Mouse (Mus musculus): ENCODE measurements around the gene Lta. TPM values are rescaled to one million over a fixed set of nuclear protein-coding genes. Genes with fewer than 3 reads are reported as not detected.
A peak's percentile ranks its signal among the peaks of the same experiment; 100 is the strongest.

The Lta gene
- polyA plus RNA-seq, 1 experiment: 1.1 TPM

- TF ChIP-seq CTCF (IDR thresholded peaks at IDR 0.05; ENCODE audit: insufficient read depth, low read length) (no peak), POLR2A (IDR thresholded peaks at IDR 0.05; ENCODE audit: borderline replicate concordance, extremely low read depth, low read depth, low read length) (0 out of 2 replicates have a peak, but pooled peaks have one; percentile 8)
- WGBS: 80% methylated on average over 19 of the region's 19 CpGs
- DNase-seq: no peak
- Histone ChIP-seq H3K4me3 (replicated peaks; ENCODE audit: extremely low read depth, low read depth, low read length) (no peak overlapping the region), H3K4me1 (ENCODE audit: control insufficient read depth, insufficient read depth, low read length) (no peaks in the 10 kb centered on the region)
These were observed 44.5 kb upstream of the Lta start for GRCm38 (mm10) chr17:35249451-35250197.

- Histone ChIP-seq H3K4me3 (replicated peaks; ENCODE audit: extremely low read depth, low read depth, low read length) (no peak overlapping the region), H3K4me1 (ENCODE audit: control insufficient read depth, insufficient read depth, low read length) (peaks cover 4% of the 10 kb centered on the region; the same call in 1 of the 2 replicates)
- TF ChIP-seq POLR2A (IDR thresholded peaks at IDR 0.05; ENCODE audit: borderline replicate concordance, extremely low read depth, low read depth, low read length) (no peak), CTCF (IDR thresholded peaks at IDR 0.05; ENCODE audit: insufficient read depth, low read length) (no peak)
- DNase-seq: no peak
- WGBS: 78% methylated on average over 14 of the region's 14 CpGs
These were observed 43.8 kb upstream of the Lta start for GRCm38 (mm10) chr17:35248986-35249385.

GRCm38 (mm10) chr17:35247144-35247543 lies 42.0 kb upstream of the Lta start:
- no peak overlapping the region for H3K4me3 ChIP-seq (replicated peaks; ENCODE audit: extremely low read depth, low read depth, low read length)
- TF ChIP-seq POLR2A (IDR thresholded peaks at IDR 0.05; ENCODE audit: borderline replicate concordance, extremely low read depth, low read depth, low read length) (no peak), CTCF (IDR thresholded peaks at IDR 0.05; ENCODE audit: insufficient read depth, low read length) (no peak)
- DNase-seq: no peak
- H3K4me1 ChIP-seq (ENCODE audit: control insufficient read depth, insufficient read depth, low read length): peaks cover 13% of the 10 kb centered on the region
- 70% methylated on average over 7 of the region's 7 CpGs for WGBS

GRCm38 (mm10) chr17:35245731-35246623 lies 40.8 kb upstream of the Lta start:
- 69% methylated on average over 15 of the region's 15 CpGs for WGBS
- TF ChIP-seq POLR2A (IDR thresholded peaks at IDR 0.05; ENCODE audit: borderline replicate concordance, extremely low read depth, low read depth, low read length): no peak
- TF ChIP-seq CTCF (IDR thresholded peaks at IDR 0.05; ENCODE audit: insufficient read depth, low read length): peak; percentile 13; the same call in 1 of the 2 replicates
- Histone ChIP-seq H3K4me3 (replicated peaks; ENCODE audit: extremely low read depth, low read depth, low read length) (no peak overlapping the region), H3K4me1 (ENCODE audit: control insufficient read depth, insufficient read depth, low read length) (peaks cover 13% of the 10 kb centered on the region)
- no peak for DNase-seq

GRCm38 (mm10) chr17:35244999-35245398 lies 39.8 kb upstream of the Lta start:
- Histone ChIP-seq H3K4me1 (ENCODE audit: control insufficient read depth, insufficient read depth, low read length) (peaks cover 13% of the 10 kb centered on the region), H3K4me3 (replicated peaks; ENCODE audit: extremely low read depth, low read depth, low read length) (no peak overlapping the region)
- whole genome bisulfite sequencing: 56% methylated on average over 2 of the region's 2 CpGs
- no peak for TF ChIP-seq CTCF (IDR thresholded peaks at IDR 0.05; ENCODE audit: insufficient read depth, low read length)
- no peak for TF ChIP-seq POLR2A (IDR thresholded peaks at IDR 0.05; ENCODE audit: borderline replicate concordance, extremely low read depth, low read depth, low read length)
- no peak for DNase-seq

GRCm38 (mm10) chr17:35243086-35243485 lies 37.9 kb upstream of the Lta start:
- peaks cover 13% of the 10 kb centered on the region for H3K4me1 ChIP-seq (ENCODE audit: control insufficient read depth, insufficient read depth, low read length)
- DNase-seq: no peak
- no peak for TF ChIP-seq POLR2A (IDR thresholded peaks at IDR 0.05; ENCODE audit: borderline replicate concordance, extremely low read depth, low read depth, low read length)
- no peak for TF ChIP-seq CTCF (IDR thresholded peaks at IDR 0.05; ENCODE audit: insufficient read depth, low read length)
- WGBS: 2% methylated on average over 16 of the region's 16 CpGs
- peak overlapping the region; percentile 77 for H3K4me3 ChIP-seq (replicated peaks; ENCODE audit: extremely low read depth, low read depth, low read length)

- DNase-seq: no peak
- peak overlapping the region; percentile 77 for H3K4me3 ChIP-seq (replicated peaks; ENCODE audit: extremely low read depth, low read depth, low read length)
- WGBS: under 1% methylated on average over 55 of the region's 55 CpGs
- TF ChIP-seq CTCF (IDR thresholded peaks at IDR 0.05; ENCODE audit: insufficient read depth, low read length) (0 out of 2 replicates have a peak, but pooled peaks have one; percentile 14), POLR2A (IDR thresholded peaks at IDR 0.05; ENCODE audit: borderline replicate concordance, extremely low read depth, low read depth, low read length) (peak; percentile 46; the same call in 1 of the 2 replicates)
- peaks cover 13% of the 10 kb centered on the region for H3K4me1 ChIP-seq (ENCODE audit: control insufficient read depth, insufficient read depth, low read length)
These were observed 37.1 kb upstream of the Lta start for GRCm38 (mm10) chr17:35242015-35242941.

GRCm38 (mm10) chr17:35241305-35242014 lies 36.3 kb upstream of the Lta start, which contains the start of gene Ddx39b:
Gene Ddx39b, plus strand, starts transcription at chr17:35241746.
- Histone ChIP-seq H3K4me1 (ENCODE audit: control insufficient read depth, insufficient read depth, low read length) (peaks cover 13% of the 10 kb centered on the region), H3K4me3 (replicated peaks; ENCODE audit: extremely low read depth, low read depth, low read length) (peak within 1 kb of the TSS; percentile 77)
- peak; percentile 95 for DNase-seq
- no peak for TF ChIP-seq CTCF (IDR thresholded peaks at IDR 0.05; ENCODE audit: insufficient read depth, low read length)
- peak; percentile 92; the same call in 1 of the 2 replicates for TF ChIP-seq POLR2A (IDR thresholded peaks at IDR 0.05; ENCODE audit: borderline replicate concordance, extremely low read depth, low read depth, low read length)
- under 1% methylated on average over 69 of the region's 69 CpGs for WGBS

Measured in lung, adult 2 months (tissue).